Mouse (Mus musculus) myocyte (in vitro differentiated cells): ENCODE measurements around the gene Slc25a19.

Experiments
- CEBPB ChIP-seq: IDR thresholded peaks from 2 replicates; pipeline ENCODE4 v1.6.1; 2011; ENCODE audit warnings: mild to moderate bottlenecking, moderate library complexity; ENCODE audit not compliant: poor library complexity, insufficient read depth, severe bottlenecking
- E2F4 ChIP-seq: IDR thresholded peaks from one replicate; pipeline ENCODE4 v1.6.1; 2011; ENCODE audit warnings: mild to moderate bottlenecking, control low read depth, moderate library complexity; ENCODE audit not compliant: insufficient read depth
- MAX ChIP-seq: IDR thresholded peaks from one replicate; pipeline ENCODE4 v1.6.1; 2011; ENCODE audit warnings: low read depth, mild to moderate bottlenecking, control low read depth
- MYOD1 ChIP-seq, 3 experiments: IDR thresholded peaks; one replicate each; pipeline ENCODE4 v1.6.1; 2011; ENCODE audit warnings: control low read depth in 2 of 3, low read depth in 2 of 3, mild to moderate bottlenecking in 2 of 3, moderate library complexity in 1 of 3; ENCODE audit not compliant: insufficient read length in 2 of 3, control insufficient read depth in 1 of 3
- POLR2A ChIP-seq: IDR thresholded peaks from one replicate; pipeline ENCODE4 v1.6.1; 2011; ENCODE audit warnings: low read depth, mild to moderate bottlenecking, control low read depth, moderate library complexity; ENCODE audit not compliant: insufficient read length
- POLR2AphosphoS2 ChIP-seq: IDR thresholded peaks from one replicate; pipeline ENCODE4 v1.6.1; 2011; ENCODE audit warnings: low read depth, control low read depth; ENCODE audit not compliant: insufficient read length
- REST ChIP-seq: IDR thresholded peaks from one replicate; pipeline ENCODE4 v1.6.1; 2011; ENCODE audit warnings: mild to moderate bottlenecking, control low read depth, moderate library complexity; ENCODE audit not compliant: insufficient read depth, insufficient read length
- SRF ChIP-seq: IDR thresholded peaks from one replicate; pipeline ENCODE4 v1.6.1; 2011; ENCODE audit warnings: low read depth; ENCODE audit not compliant: control insufficient read depth, insufficient read length
- TCF12 ChIP-seq: IDR thresholded peaks from one replicate; pipeline ENCODE4 v1.6.1; 2011; ENCODE audit warnings: mild to moderate bottlenecking, control low read depth; ENCODE audit not compliant: poor library complexity, insufficient read depth, severe bottlenecking
- USF1 ChIP-seq: IDR thresholded peaks from one replicate; pipeline ENCODE4 v1.6.1; 2011; ENCODE audit warnings: low read depth, mild to moderate bottlenecking, control low read depth, moderate library complexity

GRCm38 (mm10) chr11:115628465-115629101, 488 bp upstream of the Slc25a19 start:
- TF ChIP-seq MYOD1 (IDR thresholded peaks at IDR 0.05; ENCODE audit: control insufficient read depth in 1 of 3, insufficient read length in 2 of 3, low read depth in 2 of 3) (no peak), POLR2A (no peak), MAX (no peak), POLR2AphosphoS2 (no peak), REST (no peak), USF1 (no peak), CEBPB (no peak), SRF (no peak), E2F4 (no peak), TCF12 (no peak)
